Mouse (Mus musculus) layer of hippocampus, postnatal 36 days (tissue): ENCODE measurements at regions not wholly inside any gene's neighbourhood (a gene's known extent, or its start where the extent isn't known, plus 50 kb on each side); places are given as distances from the start of the nearest gene placed in this dataset.

Experiments
- DNase-seq, 2 experiments: peaks; one replicate each; pipeline ENCODE4 v3.0.0; 2022

- DNase-seq = no peak
Measured at GRCm38 (mm10) chr15:36852229-36852821, 155.2 kb downstream of the Zfp706 start.

DNA sequence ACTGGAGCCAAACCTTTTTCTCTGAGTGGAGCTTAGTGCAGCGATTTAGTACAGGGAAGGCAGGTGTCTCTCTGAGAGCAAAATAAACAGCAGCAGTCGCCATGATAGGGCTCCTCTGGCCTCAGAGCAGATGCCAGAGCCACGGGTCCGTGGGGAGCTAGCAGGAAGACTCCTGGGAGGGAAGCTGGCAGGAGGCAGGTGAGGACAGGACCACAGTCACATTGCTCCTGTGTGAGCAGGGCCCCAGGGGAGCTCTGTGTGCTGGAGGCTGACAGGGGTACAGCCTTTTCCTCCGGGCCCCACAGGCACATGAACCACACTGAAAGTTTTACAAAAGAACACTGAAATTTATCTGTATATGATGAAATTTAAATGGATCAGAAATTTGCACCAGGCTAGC, 159.3 kb downstream of the Zfp706 start:
- DNase-seq = no peak

- no peak for DNase-seq
Measured at GRCm38 (mm10) chr15:36846806-36847205, 160.8 kb downstream of the Zfp706 start.
